Mouse (Mus musculus) MEL (cell line): ENCODE results near the gene Pabpn1l.

Source experiments
- BHLHE40 ChIP-seq: IDR thresholded peaks from 2 replicates; pipeline ENCODE4 v1.6.1; 2012; ENCODE audit warnings: low read depth, mild to moderate bottlenecking, inconsistent platforms, low read length, improper control_type of control experiment, borderline replicate concordance
- CHD2 ChIP-seq: IDR thresholded peaks from 2 replicates; pipeline ENCODE4 v1.6.1; 2011; ENCODE audit warnings: low read length, improper control_type of control experiment
- CTCF ChIP-seq, 3 experiments: IDR thresholded peaks in 2 of 3; conservative IDR thresholded peaks in 1 of 3; 2 replicates each; pipeline ENCODE4 v1.5.1; 2011 to 2012; ENCODE audit warnings: low read length in 3 of 3, low read depth in 2 of 3, mild to moderate bottlenecking in 2 of 3, improper control_type of control experiment in 1 of 3, inconsistent platforms in 1 of 3, mixed read lengths in 1 of 3, moderate library complexity in 1 of 3; ENCODE audit not compliant: control insufficient read depth in 1 of 3, insufficient read depth in 1 of 3, poor library complexity in 1 of 3, severe bottlenecking in 1 of 3
- E2F4 ChIP-seq: IDR thresholded peaks from 2 replicates; pipeline ENCODE4 v1.6.1; 2011; ENCODE audit warnings: low read depth, low read length, improper control_type of control experiment, borderline replicate concordance
- MAX ChIP-seq: IDR thresholded peaks from 2 replicates; pipeline ENCODE4 v1.6.1; 2011; ENCODE audit warnings: low read length, improper control_type of control experiment
- MYC ChIP-seq: IDR thresholded peaks from 2 replicates; pipeline ENCODE4 v1.6.1; 2011; ENCODE audit warnings: low read depth, mild to moderate bottlenecking, low read length, improper control_type of control experiment, moderate library complexity
- POLR2A ChIP-seq, 2 experiments: IDR thresholded peaks; 2 replicates each; pipeline ENCODE4 v1.6.1; 2011 to 2012; ENCODE audit warnings: low read length in 2 of 2, mild to moderate bottlenecking in 2 of 2, control low read depth in 1 of 2, improper control_type of control experiment in 1 of 2, low read depth in 1 of 2, moderate library complexity in 1 of 2; ENCODE audit not compliant: control insufficient read depth in 1 of 2, insufficient read depth in 1 of 2, poor library complexity in 1 of 2
- POLR2AphosphoS2 ChIP-seq: IDR thresholded peaks from 2 replicates; pipeline ENCODE4 v1.6.1; 2011; ENCODE audit warnings: low read length, improper control_type of control experiment
- TAL1 ChIP-seq: IDR thresholded peaks from 2 replicates; pipeline ENCODE4 v1.6.1; 2012; ENCODE audit warnings: mild to moderate bottlenecking, inconsistent platforms, low read length, moderate library complexity, mixed read lengths
- ZC3H11A ChIP-seq: IDR thresholded peaks from 2 replicates; pipeline ENCODE4 v1.6.1; 2012; ENCODE audit warnings: low read depth, mild to moderate bottlenecking, inconsistent platforms, low read length, improper control_type of control experiment
- ZMIZ1 ChIP-seq: IDR thresholded peaks from 2 replicates; pipeline ENCODE4 v1.6.1; 2012; ENCODE audit warnings: low read depth, mild to moderate bottlenecking, inconsistent platforms, low read length, improper control_type of control experiment, moderate library complexity

DNA sequence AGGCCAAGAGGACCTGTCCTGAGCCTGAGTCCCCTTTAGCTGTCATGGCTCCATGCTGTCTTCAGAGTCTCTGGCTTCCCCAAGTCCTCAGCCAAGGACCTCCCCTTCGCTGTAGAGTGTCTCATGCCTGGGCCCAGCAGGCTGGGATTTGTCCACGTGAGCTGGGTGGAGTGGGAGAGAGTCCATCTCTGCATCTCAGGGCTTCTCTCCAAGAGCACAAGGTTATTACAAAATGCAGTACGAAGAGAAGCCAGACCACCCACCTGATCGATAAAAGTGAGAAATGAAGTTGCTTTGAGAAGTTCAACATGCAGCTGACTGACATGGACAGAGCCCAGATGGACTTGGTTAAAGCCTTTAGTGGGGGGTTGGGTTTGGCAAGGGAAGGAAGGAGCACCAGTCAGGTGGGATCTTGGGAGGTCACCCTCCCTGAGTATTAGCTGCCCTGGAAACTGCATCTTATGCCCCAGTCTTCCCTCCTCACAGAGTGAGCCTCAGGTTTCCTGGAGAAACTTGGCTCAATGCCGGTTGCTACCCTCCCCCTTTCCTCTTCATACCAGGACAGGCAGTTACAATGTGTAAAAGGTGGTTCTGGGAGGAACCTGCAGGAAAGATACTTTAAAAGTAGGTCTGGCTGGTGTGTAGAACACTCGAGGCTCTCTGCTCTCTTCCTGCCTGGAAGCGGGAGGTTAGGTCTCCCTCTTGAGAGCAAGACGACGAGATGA is 6.2 kb downstream of the Pabpn1l start:
- TF ChIP-seq E2F4 (no peak), ZMIZ1 (no peak), ZC3H11A (no peak), CTCF (IDR thresholded peaks at IDR 0.05 in 2 of 3, conservative IDR thresholded peaks at IDR 0.05 in 1 of 3; ENCODE audit: control insufficient read depth in 1 of 3, insufficient read depth in 1 of 3, low read depth in 2 of 3, low read length in 3 of 3, poor library complexity in 1 of 3, severe bottlenecking in 1 of 3) (no peak), POLR2AphosphoS2 (no peak), POLR2A (IDR thresholded peaks at IDR 0.05; ENCODE audit: control insufficient read depth in 1 of 2, insufficient read depth in 1 of 2, low read depth in 1 of 2, low read length in 2 of 2, poor library complexity in 1 of 2) (no peak), MAX (no peak), MYC (no peak), CHD2 (no peak), BHLHE40 (no peak), TAL1 (no peak)
